Mouse (Mus musculus) C3H10T1/2 (cell line): Measurements from ENCODE around the gene Tsr3. TPM values are rescaled to one million over a fixed set of nuclear protein-coding genes. Genes with fewer than 3 reads are reported as not detected.

Experiments used
- polyA plus RNA-seq, 2 experiments: library from polyadenylated mRNA; unstranded; fragments of >200 nt; fragmentation: generic; extraction: Trizol; gene quantifications; one replicate each; pipeline ENCODE4 v1.2.1; 2012; ENCODE audit warnings: missing spikeins in 2 of 2

Gene Tsr3
- polyA plus RNA-seq = 10 to 100 TPM; 44.0 to 58.5 TPM

GRCm38 (mm10) chr17:25239695-25240636, at the start of gene Tsr3, which contains the start of gene Gnptg:
Gene Tsr3 (plus strand): TSS chr17:25240170.
Gene Gnptg (minus strand): TSS chr17:25240124.

GRCm38 (mm10) chr17:25256140-25256754, 16.3 kb downstream of the Tsr3 start, which contains the start of gene Baiap3:
Gene Baiap3 (minus strand): TSS chr17:25256364.

GRCm38 (mm10) chr17:25274571-25275346, 34.8 kb downstream of the Tsr3 start, which contains the start of gene Ube2i:
Gene Ube2i (minus strand): TSS chr17:25274622.

Other genes starting within 250 kb of the Tsr3 start
- gene Cramp1l, start 224.4 kb upstream of the Tsr3 start, polyA plus RNA-seq = 1 to 10 TPM in 1 of 2 experiments, under 1 TPM in 1; 0.59 to 5.7 TPM
- gene Ift140, start 224.1 kb upstream of the Tsr3 start, polyA plus RNA-seq = 10 to 100 TPM in 1 of 2 experiments, 1 to 10 TPM in 1; 6.5 to 21.9 TPM
- gene Tmem204, start 156.6 kb upstream of the Tsr3 start, polyA plus RNA-seq = under 1 TPM; 0.61 to 0.90 TPM
- 10 to 100 TPM; 20.3 to 26.2 TPM for gene Telo2, start 124.2 kb upstream of the Tsr3 start, polyA plus RNA-seq
- not detected for gene Ptx4, start 119.4 kb upstream of the Tsr3 start, polyA plus RNA-seq
- 10 to 100 TPM in 1 of 2 experiments, 1 to 10 TPM in 1; 8.8 to 22.3 TPM for gene Clcn7, start 106.8 kb upstream of the Tsr3 start, polyA plus RNA-seq
- gene Ccdc154, start 77.7 kb upstream of the Tsr3 start, polyA plus RNA-seq = not detected
- gene Gm38655, start 64.7 kb upstream of the Tsr3 start, polyA plus RNA-seq = not detected
- 10 to 100 TPM in 1 of 2 experiments, 1 to 10 TPM in 1; 4.9 to 10.7 TPM for gene BC003965, start 55.6 kb upstream of the Tsr3 start, polyA plus RNA-seq
- gene Unkl, start 51.8 kb upstream of the Tsr3 start, polyA plus RNA-seq = 1 to 10 TPM in 1 of 2 experiments, under 1 TPM in 1; 0.15 to 3.8 TPM
- 10 to 100 TPM; 15.9 to 49.7 TPM for gene Gnptg, start within 50 bp of the Tsr3 start, polyA plus RNA-seq
- under 1 TPM; 0.05 to 0.11 TPM for gene Baiap3, start 16.2 kb downstream of the Tsr3 start, polyA plus RNA-seq
- gene Ube2i, start 34.5 kb downstream of the Tsr3 start, polyA plus RNA-seq = 100 to 1,000 TPM; 272 to 366 TPM
- gene Prss34, start 58.2 kb downstream of the Tsr3 start, polyA plus RNA-seq = not detected
- gene Prss28, start 68.5 kb downstream of the Tsr3 start, polyA plus RNA-seq = not detected
- gene Prss29, start 78.5 kb downstream of the Tsr3 start, polyA plus RNA-seq = not detected
- not detected for gene Tpsab1, start 105.4 kb downstream of the Tsr3 start, polyA plus RNA-seq
- not detected for gene Tpsb2, start 126.1 kb downstream of the Tsr3 start, polyA plus RNA-seq
- gene Tpsg1, start 129.1 kb downstream of the Tsr3 start, polyA plus RNA-seq = not detected
- gene Cacna1h, start 193.6 kb downstream of the Tsr3 start, polyA plus RNA-seq = not detected
- gene Tekt4, start 214.4 kb downstream of the Tsr3 start, polyA plus RNA-seq = not detected